Mouse (Mus musculus) embryonic facial prominence, embryonic 10.5 days (tissue): ENCODE data around the gene Tdrd3. TPM values are rescaled to one million over a fixed set of nuclear protein-coding genes. Genes with fewer than 3 reads are reported as not detected.

Experiments
- DNase-seq: peaks from one replicate; pipeline ENCODE4 v3.0.0-alpha.2; 2017; ENCODE audit warnings: low spot score
- H3K27ac ChIP-seq: fragments of 300-500 bp; sonication (generic); replicated peaks from 2 replicates; pipeline ENCODE4 v1.5.1; 2016; ENCODE audit warnings: mild to moderate bottlenecking
- H3K27me3 ChIP-seq: fragments of 300-500 bp; sonication (generic); replicated peaks from 2 replicates; pipeline ENCODE4 v1.6.1; 2016; ENCODE audit warnings: low read depth, mild to moderate bottlenecking; ENCODE audit not compliant: poor library complexity, severe bottlenecking
- H3K36me3 ChIP-seq: fragments of 300-500 bp; sonication (generic); replicated peaks from 2 replicates; pipeline ENCODE4 v1.6.1; 2016; ENCODE audit warnings: mild to moderate bottlenecking, moderate library complexity
- H3K4me1 ChIP-seq: fragments of 300-500 bp; sonication (generic); 2 replicates; pipeline ENCODE4 v1.6.1; 2016
- H3K4me3 ChIP-seq: fragments of 300-500 bp; sonication (generic); 2 replicates; pipeline ENCODE4 v1.5.1; 2016; ENCODE audit warnings: mild to moderate bottlenecking, moderate library complexity
- H3K9me3 ChIP-seq: fragments of 300-500 bp; sonication (generic); 2 replicates; pipeline ENCODE4 v1.6.1; 2016; ENCODE audit warnings: mild to moderate bottlenecking
- WGBS: fragments of 180-500 bp; shearing (Covaris S2); methylation state at CpG from one replicate; pipeline ENCODE4 v1.1.7; 2016; 5-methylcytosine and 5-hydroxymethylcytosine counted together
- polyA plus RNA-seq: library from polyadenylated mRNA; unstranded; fragments of >200 nt; fragmentation: Nextera tagmentation; extraction: Ambion mirVana; gene quantifications from 2 replicates; pipeline ENCODE4 v1.2.1, GENCODE M21; 2016

The Tdrd3 gene
- polyA plus RNA-seq, 1 experiment from 2014 or later: 38.0 TPM

DNA sequence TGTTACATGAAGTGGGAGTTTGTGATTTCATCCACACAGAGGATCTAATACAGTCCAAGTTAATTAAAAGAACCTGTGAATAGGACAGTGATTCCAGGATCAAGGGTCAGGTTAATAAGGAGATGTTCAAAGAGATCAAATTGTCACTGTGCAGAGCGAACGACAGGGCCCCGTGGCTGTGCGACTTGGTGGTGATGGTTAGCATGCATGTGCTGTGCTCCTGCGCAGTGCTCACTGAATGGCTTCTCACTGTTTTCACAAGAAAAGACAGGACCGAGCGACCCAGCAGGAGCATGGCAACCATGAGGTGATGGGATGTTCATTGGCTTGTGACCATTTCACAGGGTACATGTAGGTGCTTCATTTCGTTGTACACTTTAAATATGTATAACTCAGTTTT lies 115.4 kb downstream of the Tdrd3 start:
- Histone ChIP-seq H3K4me3 (no peak overlapping the region), H3K36me3 (0 out of 2 replicates have a peak, but pooled peaks cover 3% of the 10 kb centered on the region), H3K27ac (no peak overlapping the region), H3K4me1 (no peaks in the 10 kb centered on the region), H3K9me3 (no peaks in the 10 kb centered on the region), H3K27me3 (no peaks in the 10 kb centered on the region)
- 87% methylated on average over 8 of the region's 8 CpGs for WGBS
- no peak for DNase-seq

DNA sequence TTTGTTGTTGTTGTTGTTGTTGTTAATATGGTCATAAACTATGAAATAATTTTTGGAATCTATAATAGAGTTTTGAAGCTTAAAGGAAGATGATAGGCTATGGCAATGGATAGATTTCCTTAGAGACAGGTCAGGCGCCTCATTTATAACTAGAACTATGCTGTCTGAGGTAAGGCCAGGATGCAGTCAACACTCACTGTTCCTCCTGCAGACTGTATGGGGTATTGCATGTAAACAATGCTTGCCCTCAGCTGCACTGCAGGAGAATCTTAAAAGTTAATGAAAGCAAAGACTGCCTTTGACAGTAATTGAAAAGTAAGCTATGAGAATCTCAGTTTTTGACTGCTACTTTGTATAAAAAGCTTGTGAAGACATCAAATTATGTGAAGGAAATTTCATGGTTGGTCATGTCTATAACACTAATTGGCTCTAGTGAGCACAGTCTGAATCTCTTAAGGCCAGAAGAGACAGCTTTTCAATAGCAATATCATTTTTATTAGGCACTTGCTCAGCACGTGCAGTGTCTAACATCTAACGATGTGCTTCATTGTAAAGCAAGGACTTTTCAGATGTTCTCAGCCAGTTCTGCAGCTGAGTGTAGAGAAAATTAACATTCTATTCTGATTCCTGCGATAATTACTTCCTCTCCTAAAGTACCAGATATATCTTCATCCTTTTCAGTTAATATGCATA lies 120.8 kb downstream of the Tdrd3 start:
- Histone ChIP-seq H3K9me3 (no peaks in the 10 kb centered on the region), H3K36me3 (peaks cover 13% of the 10 kb centered on the region), H3K27me3 (no peaks in the 10 kb centered on the region), H3K4me1 (no peaks in the 10 kb centered on the region), H3K4me3 (no peak overlapping the region), H3K27ac (no peak overlapping the region)
- no peak for DNase-seq
- WGBS: 90% methylated on average over 4 of the region's 4 CpGs

DNA sequence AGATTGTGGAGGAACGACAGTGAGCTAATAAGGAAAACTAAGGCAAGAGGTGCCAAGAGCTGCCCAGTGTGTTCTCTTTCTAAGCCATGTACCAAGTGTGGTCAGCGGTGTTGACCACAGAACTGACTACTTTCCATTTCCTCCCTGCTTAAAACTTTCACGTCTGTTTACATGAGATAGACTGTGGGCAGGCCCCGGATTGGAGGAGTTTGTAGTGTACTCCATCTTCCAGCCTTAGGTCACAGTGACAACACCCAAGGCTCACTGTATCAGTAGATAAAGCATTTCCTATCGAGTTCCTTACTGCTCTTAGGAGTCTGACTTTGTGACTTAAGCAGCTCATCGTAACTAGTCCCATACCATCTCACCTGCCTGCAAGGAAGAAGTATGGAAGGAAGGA lies 133.5 kb downstream of the Tdrd3 start:
- H3K9me3 ChIP-seq: no peaks in the 10 kb centered on the region
- H3K4me3 ChIP-seq: no peak overlapping the region
- H3K27me3 ChIP-seq: no peaks in the 10 kb centered on the region
- peaks cover 5% of the 10 kb centered on the region for H3K4me1 ChIP-seq
- 94% methylated on average over 6 of the region's 6 CpGs for WGBS
- H3K36me3 ChIP-seq: peaks cover 24% of the 10 kb centered on the region
- DNase-seq: no peak
- no peak overlapping the region for H3K27ac ChIP-seq

DNA sequence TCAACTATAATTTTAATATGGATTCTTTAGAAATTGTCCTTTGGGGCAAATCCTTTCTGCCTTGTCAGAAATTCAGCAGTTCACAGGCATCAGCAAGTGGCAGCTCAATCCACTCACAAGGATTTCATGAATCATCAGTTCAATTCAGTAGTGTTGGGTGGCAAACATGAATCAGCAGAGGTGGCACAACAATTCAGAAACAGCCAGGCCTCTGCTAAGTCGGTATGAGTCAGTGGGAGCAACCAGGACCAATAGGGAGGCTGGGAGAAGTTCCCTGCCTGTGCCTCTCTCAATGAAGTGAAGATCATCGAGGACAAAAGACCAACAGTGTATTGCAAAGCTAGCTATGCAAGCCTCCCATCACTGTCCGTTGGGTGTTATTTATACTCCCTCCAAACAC lies 135.8 kb downstream of the Tdrd3 start:
- H3K4me1 ChIP-seq: peaks cover 5% of the 10 kb centered on the region
- no peaks in the 10 kb centered on the region for H3K27me3 ChIP-seq
- no peak overlapping the region for H3K27ac ChIP-seq
- peaks cover 4% of the 10 kb centered on the region for H3K36me3 ChIP-seq
- no peak overlapping the region for H3K4me3 ChIP-seq
- no peaks in the 10 kb centered on the region for H3K9me3 ChIP-seq
- 73% methylated on average over 3 of the region's 3 CpGs for WGBS
- DNase-seq: no peak

DNA sequence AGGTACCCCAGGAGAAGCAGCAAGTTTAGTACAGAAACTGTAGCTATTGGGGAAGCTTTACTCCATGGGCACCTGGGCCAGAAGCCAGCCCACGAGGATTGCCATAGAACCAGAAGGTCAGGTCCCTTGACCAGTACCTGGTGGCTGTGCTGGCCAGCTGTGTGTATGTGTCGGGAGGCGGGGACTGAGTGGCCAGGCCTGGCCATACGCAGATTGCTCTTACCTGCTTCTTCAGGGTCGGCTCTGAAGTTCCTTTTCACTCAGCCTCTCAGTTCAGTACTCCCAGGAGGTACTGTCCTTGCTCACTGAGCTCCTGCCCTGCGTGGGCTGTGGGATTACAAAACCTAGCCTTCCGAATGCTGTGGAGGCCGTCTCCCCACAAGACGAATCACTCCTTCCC lies 147.4 kb downstream of the Tdrd3 start:
- Histone ChIP-seq H3K4me3 (no peak overlapping the region), H3K36me3 (no peaks in the 10 kb centered on the region), H3K27ac (no peak overlapping the region), H3K4me1 (peaks cover 12% of the 10 kb centered on the region), H3K9me3 (no peaks in the 10 kb centered on the region), H3K27me3 (peaks cover 12% of the 10 kb centered on the region; the same call in 1 of the 2 replicates)
- DNase-seq: no peak
- WGBS: 81% methylated on average over 9 of the region's 9 CpGs

DNA sequence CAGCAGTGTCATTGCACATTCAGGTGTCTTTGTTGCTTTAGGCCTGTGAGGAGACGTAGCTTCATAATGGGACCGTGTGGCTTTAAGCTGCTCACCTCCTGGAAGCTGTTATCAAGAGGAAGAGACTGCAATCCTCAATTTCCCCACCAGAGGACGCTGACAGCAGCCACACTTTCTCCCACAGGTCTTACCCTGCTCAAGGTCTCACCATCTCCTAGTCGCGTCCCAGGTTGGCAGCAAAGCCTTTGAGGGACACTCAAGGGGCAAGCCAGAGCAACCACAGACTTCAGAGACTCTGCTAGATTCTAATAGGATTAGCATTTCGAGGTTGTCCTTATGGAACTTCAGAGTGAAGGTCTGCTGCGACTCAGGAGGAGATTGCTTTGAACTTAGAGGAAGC lies 149.8 kb downstream of the Tdrd3 start:
- Histone ChIP-seq H3K27ac (no peak overlapping the region), H3K36me3 (no peaks in the 10 kb centered on the region), H3K4me3 (no peak overlapping the region), H3K9me3 (no peaks in the 10 kb centered on the region), H3K27me3 (peaks cover 17% of the 10 kb centered on the region; the same call in 1 of the 2 replicates), H3K4me1 (peaks cover 12% of the 10 kb centered on the region)
- 33% methylated on average over 7 of the region's 7 CpGs for WGBS
- peak; percentile 49 for DNase-seq

DNA sequence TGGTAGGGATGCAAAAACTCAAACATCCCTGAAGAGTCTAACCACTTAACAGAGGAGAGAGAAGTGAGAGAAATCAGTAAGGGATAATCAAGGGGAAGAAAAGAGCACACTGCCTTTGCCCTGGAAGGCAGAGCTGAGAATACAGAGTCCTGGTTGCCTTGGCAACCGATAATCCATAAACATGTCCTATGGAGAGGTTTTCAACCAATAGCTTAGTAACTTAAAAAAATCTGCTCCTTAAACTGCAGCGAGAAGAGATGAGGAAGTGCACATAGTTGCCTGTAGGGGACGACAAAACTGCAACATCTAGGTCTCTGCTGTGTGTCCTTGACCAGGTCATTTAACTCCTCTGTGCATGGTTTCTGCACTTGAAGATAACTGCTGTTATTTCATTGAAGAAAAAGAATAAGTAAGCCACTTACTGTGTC lies 150.6 kb downstream of the Tdrd3 start:
- H3K4me1 ChIP-seq: peaks cover 12% of the 10 kb centered on the region
- peak; percentile 16 for DNase-seq
- WGBS: 36% methylated on average over 3 of the region's 3 CpGs

DNA sequence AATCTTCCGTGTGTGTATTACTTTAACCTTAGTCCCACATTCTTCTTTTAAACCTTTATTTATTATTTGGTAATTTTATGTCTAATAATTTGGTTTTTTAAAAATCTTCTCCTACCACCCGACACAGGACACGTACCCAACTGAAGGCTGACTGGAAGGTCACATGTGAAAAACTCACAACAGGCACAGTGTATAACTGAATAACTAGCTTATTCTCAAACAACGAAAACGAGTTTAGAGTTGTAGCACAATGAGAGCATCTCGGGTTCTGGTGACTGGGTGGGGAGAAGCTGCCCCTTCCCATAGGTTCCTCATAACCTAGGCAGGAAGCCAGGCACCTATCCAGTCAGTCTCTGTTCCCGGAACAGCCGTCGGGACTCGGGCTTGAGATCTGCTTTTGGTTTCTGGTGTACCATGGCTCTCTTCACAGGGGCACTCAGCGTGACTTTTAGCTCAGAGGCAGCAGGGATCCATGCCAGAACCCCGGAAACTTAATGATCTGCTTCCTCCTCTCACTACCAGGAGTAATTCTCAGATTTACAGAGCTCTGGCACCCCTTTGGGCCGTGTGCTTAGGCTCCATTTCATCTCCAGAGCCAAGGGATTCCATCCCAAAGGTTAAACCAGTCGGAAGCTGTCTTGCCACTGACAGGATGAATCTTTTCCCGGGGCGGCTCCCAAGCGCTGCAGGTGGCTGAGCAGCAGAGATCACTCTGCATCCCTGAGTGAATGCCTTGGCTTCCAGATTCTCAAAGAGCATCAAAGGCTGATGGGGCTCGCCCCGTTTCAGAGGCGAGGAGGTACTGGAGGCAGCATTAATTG lies 151.4 kb downstream of the Tdrd3 start:
- peak; percentile 30 for DNase-seq
- no peak overlapping the region for H3K27ac ChIP-seq
- H3K4me3 ChIP-seq: peak overlapping the region; percentile 45
- WGBS: 23% methylated on average over 20 of the region's 20 CpGs
- H3K36me3 ChIP-seq: no peaks in the 10 kb centered on the region
- no peaks in the 10 kb centered on the region for H3K9me3 ChIP-seq
- H3K4me1 ChIP-seq: peaks cover 12% of the 10 kb centered on the region
- peaks cover 17% of the 10 kb centered on the region; the same call in 1 of the 2 replicates for H3K27me3 ChIP-seq

More for the DNA sequence above, 150.6 kb downstream of the Tdrd3 start:
- Histone ChIP-seq H3K36me3 (no peaks in the 10 kb centered on the region), H3K27ac (no peak overlapping the region), H3K4me3 (no peak overlapping the region), H3K27me3 (peaks cover 17% of the 10 kb centered on the region; the same call in 1 of the 2 replicates), H3K9me3 (no peaks in the 10 kb centered on the region)

DNA sequence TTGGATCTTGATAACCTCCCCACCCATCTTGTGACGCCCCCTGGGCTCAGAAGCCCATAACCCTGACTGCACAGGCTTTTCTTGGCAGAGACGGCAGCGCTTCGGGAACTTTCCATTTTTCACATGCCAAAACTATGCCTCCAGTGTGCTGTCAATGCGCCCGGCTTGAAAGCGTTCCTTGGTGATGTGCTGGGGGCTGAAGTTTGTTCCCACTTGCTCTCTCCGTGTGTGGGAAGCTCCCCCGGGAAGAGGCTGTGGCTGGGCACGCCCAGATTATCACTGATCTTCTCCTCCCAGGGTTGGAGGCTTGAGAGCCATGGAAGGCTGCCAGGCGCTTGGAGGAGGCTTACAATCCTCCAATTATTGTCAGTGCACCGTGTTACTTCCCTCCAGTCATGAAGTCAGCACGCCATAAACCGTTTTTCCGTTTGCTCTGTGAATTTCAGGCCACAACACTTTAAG lies 152.0 kb downstream of the Tdrd3 start:
- Histone ChIP-seq H3K36me3 (no peaks in the 10 kb centered on the region), H3K27ac (no peak overlapping the region), H3K9me3 (no peaks in the 10 kb centered on the region), H3K4me3 (peak overlapping the region; percentile 45), H3K4me1 (peaks cover 12% of the 10 kb centered on the region), H3K27me3 (peaks cover 17% of the 10 kb centered on the region; the same call in 1 of the 2 replicates)
- 30% methylated on average over 15 of the region's 15 CpGs for WGBS
- DNase-seq: peak; percentile 21

DNA sequence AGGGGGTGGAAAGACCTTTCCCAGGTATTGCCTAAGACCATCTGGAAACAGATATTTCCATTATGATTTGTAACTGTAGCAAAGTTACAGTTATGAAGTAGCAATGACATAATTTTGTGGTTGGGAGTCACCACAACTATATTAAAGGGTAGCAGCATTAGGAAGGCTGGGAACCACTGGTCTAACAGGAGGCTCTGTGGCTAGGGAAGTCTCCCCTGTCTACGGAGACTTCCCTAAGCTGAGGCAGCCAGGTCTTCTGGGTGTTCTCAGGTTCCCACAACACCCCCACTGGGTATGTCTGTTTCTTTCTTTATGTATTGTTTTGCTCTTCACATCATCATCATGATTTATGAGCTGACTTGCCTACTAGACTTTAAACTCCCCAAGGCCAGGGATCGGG lies 153.0 kb downstream of the Tdrd3 start:
- H3K4me1 ChIP-seq: peaks cover 12% of the 10 kb centered on the region
- no peak overlapping the region for H3K27ac ChIP-seq
- no peaks in the 10 kb centered on the region for H3K9me3 ChIP-seq
- 86% methylated on average over 2 of the region's 2 CpGs for WGBS
- no peaks in the 10 kb centered on the region for H3K36me3 ChIP-seq
- no peak for DNase-seq
- no peak overlapping the region for H3K4me3 ChIP-seq
- H3K27me3 ChIP-seq: peaks cover 17% of the 10 kb centered on the region; the same call in 1 of the 2 replicates

DNA sequence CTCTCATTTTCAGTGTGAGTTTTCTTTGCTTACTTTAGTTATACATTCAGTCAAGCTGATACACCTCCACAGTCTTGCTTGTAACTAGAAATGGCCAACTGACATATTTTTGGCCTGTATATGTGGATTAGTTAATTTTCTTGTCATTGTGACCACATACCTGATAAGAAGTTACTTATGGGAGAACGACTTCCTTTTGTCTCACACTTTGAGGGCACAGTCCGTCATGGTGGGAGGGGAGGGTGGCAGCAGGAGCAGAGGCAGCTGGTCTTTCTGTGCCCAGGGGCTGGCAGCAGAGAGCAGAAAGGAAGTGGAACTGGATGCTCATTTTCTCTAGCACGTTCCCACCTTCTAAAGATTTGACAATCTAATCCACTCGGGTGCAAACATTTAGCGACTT lies 156.0 kb downstream of the Tdrd3 start:
- Histone ChIP-seq H3K4me1 (peaks cover 12% of the 10 kb centered on the region), H3K27ac (no peak overlapping the region), H3K36me3 (no peaks in the 10 kb centered on the region), H3K4me3 (no peak overlapping the region), H3K27me3 (peaks cover 17% of the 10 kb centered on the region; the same call in 1 of the 2 replicates), H3K9me3 (no peaks in the 10 kb centered on the region)
- WGBS: 73% methylated on average over 5 of the region's 5 CpGs
- DNase-seq: no peak

DNA sequence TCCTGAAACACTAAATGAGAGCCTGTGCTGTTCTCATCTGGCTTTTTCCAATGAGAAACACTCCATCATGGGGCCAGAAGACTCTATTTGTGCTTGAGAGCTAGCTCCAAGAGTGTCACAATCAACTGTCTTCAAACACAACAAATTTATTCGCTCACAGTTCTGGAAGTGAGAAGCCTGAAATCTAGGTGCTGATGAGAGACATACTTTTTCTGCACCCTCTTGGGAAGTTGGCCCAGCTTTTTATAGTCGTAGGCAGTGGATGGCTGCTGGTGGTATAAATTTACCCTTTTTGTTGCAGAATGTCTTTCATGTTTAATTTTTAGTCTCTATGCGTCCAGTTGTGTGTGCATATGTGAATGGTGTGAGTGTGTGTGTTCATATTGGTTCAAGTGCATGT lies 166.2 kb downstream of the Tdrd3 start:
- no peak overlapping the region for H3K27ac ChIP-seq
- H3K4me3 ChIP-seq: no peak overlapping the region
- no peak for DNase-seq
- no peaks in the 10 kb centered on the region for H3K27me3 ChIP-seq
- 92% methylated on average over 3 of the region's 3 CpGs for WGBS
- no peaks in the 10 kb centered on the region for H3K9me3 ChIP-seq
- no peaks in the 10 kb centered on the region for H3K36me3 ChIP-seq
- H3K4me1 ChIP-seq: no peaks in the 10 kb centered on the region
